Mouse (Mus musculus): ENCODE measurements at regions not wholly inside any gene's neighbourhood (a gene's known extent, or its start where the extent isn't known, plus 50 kb on each side); places are given as distances from the start of the nearest gene placed in this dataset.

DNA sequence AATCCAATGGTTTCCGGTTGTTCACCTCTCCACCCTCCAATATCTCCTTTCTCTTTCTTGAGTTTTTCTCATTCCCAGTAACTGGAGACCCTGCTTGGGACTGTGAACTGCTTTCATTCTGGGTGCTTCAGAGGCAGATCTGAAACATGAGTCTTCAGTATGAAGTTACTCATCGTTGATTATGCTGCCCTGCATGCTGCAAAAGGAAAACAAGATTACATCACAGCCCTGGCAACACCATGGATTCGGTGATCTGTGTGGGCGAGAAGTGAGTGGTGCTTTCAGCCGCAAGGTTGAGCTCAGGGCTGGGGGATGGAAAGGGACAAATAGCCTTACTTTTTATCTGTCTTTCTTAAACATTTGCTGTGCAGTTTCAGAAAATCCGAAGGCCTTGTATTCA is 164.8 kb upstream of the Dpt start:
- Histone ChIP-seq H3K36me3 (ENCODE audit: control insufficient read depth, insufficient read depth, low read length) (no peaks in the 10 kb centered on the region), H3K4me1 (ENCODE audit: control insufficient read depth, insufficient read depth, low read length) (no peaks in the 10 kb centered on the region), H3K27ac (ENCODE audit: control insufficient read depth, insufficient read depth, low read depth, low read length) (no peak overlapping the region), H3K4me3 (ENCODE audit: control insufficient read depth, low read depth, low read length) (no peak overlapping the region), H3K27me3 (ENCODE audit: control insufficient read depth, insufficient read depth, low read length) (no peaks in the 10 kb centered on the region)
- no peak for TF ChIP-seq CTCF (IDR thresholded peaks at IDR 0.05; ENCODE audit: control insufficient read depth, insufficient read depth, insufficient replicate concordance, low read depth, low read length)
- TF ChIP-seq POLR2A (IDR thresholded peaks at IDR 0.05; ENCODE audit: control insufficient read depth, low read depth, low read length) = no peak

DNA sequence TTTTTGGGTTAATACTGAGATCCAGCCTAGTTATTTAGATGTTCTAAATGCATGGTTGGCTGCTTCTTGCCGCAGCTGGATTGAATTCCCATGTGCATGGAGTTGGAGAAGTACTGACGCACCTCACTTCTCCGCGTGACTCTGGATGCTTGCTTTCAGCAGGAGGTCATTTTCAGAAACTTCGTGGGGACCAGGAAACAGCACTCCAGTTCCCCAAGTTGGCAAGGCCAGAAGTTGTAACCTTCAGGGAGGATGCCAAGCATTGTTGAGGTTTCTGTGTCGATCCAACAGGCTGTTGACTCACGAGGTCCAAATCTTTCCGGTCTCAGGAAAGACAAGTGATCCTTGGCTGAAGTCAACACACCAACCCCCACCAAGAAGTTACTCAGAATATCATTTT is 167.6 kb upstream of the Dpt start:
- Histone ChIP-seq H3K27ac (ENCODE audit: control insufficient read depth, insufficient read depth, low read depth, low read length) (no peak overlapping the region), H3K4me1 (ENCODE audit: control insufficient read depth, insufficient read depth, low read length) (no peaks in the 10 kb centered on the region)

DNA sequence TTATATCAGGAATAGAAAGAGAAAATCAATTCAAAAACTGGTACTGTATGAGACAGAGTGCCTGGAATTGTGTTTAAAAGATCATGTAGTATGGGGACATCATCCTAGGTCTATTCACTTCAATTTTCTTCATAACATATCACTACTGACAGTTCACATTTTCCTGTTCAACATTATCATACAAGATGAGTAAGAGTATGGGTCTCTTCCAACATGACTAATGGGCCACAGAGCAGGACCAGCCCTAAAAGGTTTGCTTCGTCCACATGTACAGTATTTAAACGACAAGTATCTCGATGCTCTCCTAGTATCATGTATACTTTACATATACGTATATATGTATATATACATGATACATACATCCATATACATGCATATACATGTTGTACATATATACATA is 164.8 kb upstream of the Atp1b1 start:
- H3K36me3 ChIP-seq (ENCODE audit: control insufficient read depth, insufficient read depth, low read length) = no peaks in the 10 kb centered on the region
- no peak overlapping the region for H3K4me3 ChIP-seq (ENCODE audit: control insufficient read depth, low read depth, low read length)
- TF ChIP-seq POLR2A (IDR thresholded peaks at IDR 0.05; ENCODE audit: control insufficient read depth, low read depth, low read length) (no peak), CTCF (IDR thresholded peaks at IDR 0.05; ENCODE audit: control insufficient read depth, insufficient read depth, insufficient replicate concordance, low read depth, low read length) (no peak)
- H3K4me1 ChIP-seq (ENCODE audit: control insufficient read depth, insufficient read depth, low read length) = no peaks in the 10 kb centered on the region
- no peak overlapping the region for H3K27ac ChIP-seq (ENCODE audit: control insufficient read depth, insufficient read depth, low read depth, low read length)
- no peaks in the 10 kb centered on the region for H3K27me3 ChIP-seq (ENCODE audit: control insufficient read depth, insufficient read depth, low read length)

More for the DNA sequence above, 167.6 kb upstream of the Dpt start:
- no peaks in the 10 kb centered on the region for H3K36me3 ChIP-seq (ENCODE audit: control insufficient read depth, insufficient read depth, low read length)
- H3K4me3 ChIP-seq (ENCODE audit: control insufficient read depth, low read depth, low read length) = no peak overlapping the region
- no peaks in the 10 kb centered on the region for H3K27me3 ChIP-seq (ENCODE audit: control insufficient read depth, insufficient read depth, low read length)
- no peak for TF ChIP-seq CTCF (IDR thresholded peaks at IDR 0.05; ENCODE audit: control insufficient read depth, insufficient read depth, insufficient replicate concordance, low read depth, low read length)
- no peak for TF ChIP-seq POLR2A (IDR thresholded peaks at IDR 0.05; ENCODE audit: control insufficient read depth, low read depth, low read length)

DNA sequence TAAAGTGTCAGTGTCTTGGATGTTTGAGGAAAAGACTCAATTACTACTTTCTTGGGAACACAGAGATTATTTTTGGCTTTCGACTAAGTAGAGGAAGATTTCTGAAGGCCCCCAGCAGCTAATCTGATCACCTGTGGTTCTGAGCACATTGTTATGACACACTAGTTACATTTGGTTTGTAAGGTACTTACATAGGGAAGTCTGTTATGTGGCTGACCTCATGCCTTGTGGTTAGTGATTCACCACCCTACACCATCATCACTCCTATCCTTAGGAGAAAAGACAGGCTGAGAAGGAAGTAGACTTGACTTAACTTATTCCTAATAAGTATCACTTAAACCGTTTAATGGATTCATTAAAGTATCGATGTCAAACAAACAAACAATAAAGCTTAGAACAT is 164.3 kb upstream of the Atp1b1 start:
- Histone ChIP-seq H3K27me3 (ENCODE audit: control insufficient read depth, insufficient read depth, low read length) (no peaks in the 10 kb centered on the region), H3K27ac (ENCODE audit: control insufficient read depth, insufficient read depth, low read depth, low read length) (no peak overlapping the region), H3K36me3 (ENCODE audit: control insufficient read depth, insufficient read depth, low read length) (no peaks in the 10 kb centered on the region), H3K4me3 (ENCODE audit: control insufficient read depth, low read depth, low read length) (no peak overlapping the region), H3K4me1 (ENCODE audit: control insufficient read depth, insufficient read depth, low read length) (no peaks in the 10 kb centered on the region)
- no peak for TF ChIP-seq POLR2A (IDR thresholded peaks at IDR 0.05; ENCODE audit: control insufficient read depth, low read depth, low read length)
- no peak for TF ChIP-seq CTCF (IDR thresholded peaks at IDR 0.05; ENCODE audit: control insufficient read depth, insufficient read depth, insufficient replicate concordance, low read depth, low read length)

DNA sequence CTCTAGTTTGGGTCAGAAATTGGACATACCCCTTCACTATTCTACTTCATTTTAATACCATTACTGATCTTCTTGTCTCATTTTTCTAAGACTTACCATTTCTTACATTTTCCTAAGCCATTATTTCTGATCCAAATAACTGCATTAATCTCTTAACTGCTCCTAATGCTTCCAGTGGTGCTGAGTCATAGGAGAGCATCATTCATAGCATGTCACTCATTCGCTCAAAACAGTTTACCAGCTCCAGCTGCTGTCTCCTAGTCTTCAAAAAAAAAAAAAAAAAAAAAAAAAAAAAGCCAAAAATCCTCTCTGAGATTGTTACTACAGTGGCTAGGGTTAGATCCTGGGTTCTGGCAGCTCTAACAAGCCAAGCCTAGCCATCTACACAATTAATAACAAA is 162.0 kb upstream of the Atp1b1 start:
- TF ChIP-seq CTCF (IDR thresholded peaks at IDR 0.05; ENCODE audit: control insufficient read depth, insufficient read depth, insufficient replicate concordance, low read depth, low read length) (no peak), POLR2A (IDR thresholded peaks at IDR 0.05; ENCODE audit: control insufficient read depth, low read depth, low read length) (no peak)
- no peaks in the 10 kb centered on the region for H3K36me3 ChIP-seq (ENCODE audit: control insufficient read depth, insufficient read depth, low read length)
- H3K27me3 ChIP-seq (ENCODE audit: control insufficient read depth, insufficient read depth, low read length) = no peaks in the 10 kb centered on the region
- H3K27ac ChIP-seq (ENCODE audit: control insufficient read depth, insufficient read depth, low read depth, low read length) = no peak overlapping the region
- H3K4me3 ChIP-seq (ENCODE audit: control insufficient read depth, low read depth, low read length) = no peak overlapping the region
- no peaks in the 10 kb centered on the region for H3K4me1 ChIP-seq (ENCODE audit: control insufficient read depth, insufficient read depth, low read length)

DNA sequence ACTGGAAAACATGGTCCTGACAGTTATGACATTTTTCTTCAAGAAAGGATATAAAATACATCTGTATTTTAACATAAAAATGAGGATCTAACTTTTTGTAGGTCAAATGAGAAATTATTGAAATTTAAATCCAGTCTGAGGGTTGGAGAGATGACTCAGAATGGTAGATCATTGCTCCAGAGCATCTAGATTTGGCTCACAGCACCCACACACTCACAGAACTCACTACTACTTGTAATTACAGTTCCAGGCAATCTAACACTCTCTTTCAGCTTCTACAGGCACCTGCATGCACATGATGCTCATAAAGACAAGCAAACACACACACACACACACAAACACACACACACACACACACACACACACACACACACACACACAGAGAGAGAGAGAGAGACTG is 159.7 kb upstream of the Atp1b1 start:
- Histone ChIP-seq H3K27me3 (ENCODE audit: control insufficient read depth, insufficient read depth, low read length) (no peaks in the 10 kb centered on the region), H3K4me3 (ENCODE audit: control insufficient read depth, low read depth, low read length) (no peak overlapping the region), H3K27ac (ENCODE audit: control insufficient read depth, insufficient read depth, low read depth, low read length) (no peak overlapping the region), H3K4me1 (ENCODE audit: control insufficient read depth, insufficient read depth, low read length) (no peaks in the 10 kb centered on the region), H3K36me3 (ENCODE audit: control insufficient read depth, insufficient read depth, low read length) (no peaks in the 10 kb centered on the region)
- TF ChIP-seq POLR2A (IDR thresholded peaks at IDR 0.05; ENCODE audit: control insufficient read depth, low read depth, low read length) (no peak), CTCF (IDR thresholded peaks at IDR 0.05; ENCODE audit: control insufficient read depth, insufficient read depth, insufficient replicate concordance, low read depth, low read length) (no peak)

DNA sequence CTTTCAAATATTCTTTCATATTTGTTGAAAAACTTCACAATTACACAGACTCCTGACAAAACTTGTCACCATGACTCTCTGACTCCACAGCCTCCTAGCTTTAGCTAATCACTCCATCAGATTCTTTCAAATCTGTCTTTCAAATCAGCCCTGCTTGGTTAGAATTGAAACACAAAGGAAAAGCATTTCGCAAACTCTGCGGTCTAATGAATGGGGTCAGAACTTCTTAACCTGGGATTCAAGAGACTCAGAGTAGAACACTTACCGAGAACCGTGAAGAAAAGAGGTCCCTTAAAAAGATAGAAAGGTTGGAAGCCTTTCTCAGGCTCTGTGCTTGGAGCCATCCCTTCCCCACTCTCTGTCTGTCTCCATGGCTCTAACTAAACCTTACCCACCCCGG is 148.9 kb upstream of the Atp1b1 start:
- Histone ChIP-seq H3K36me3 (ENCODE audit: control insufficient read depth, insufficient read depth, low read length) (no peaks in the 10 kb centered on the region), H3K4me1 (ENCODE audit: control insufficient read depth, insufficient read depth, low read length) (no peaks in the 10 kb centered on the region), H3K4me3 (ENCODE audit: control insufficient read depth, low read depth, low read length) (no peak overlapping the region), H3K27ac (ENCODE audit: control insufficient read depth, insufficient read depth, low read depth, low read length) (no peak overlapping the region), H3K27me3 (ENCODE audit: control insufficient read depth, insufficient read depth, low read length) (no peaks in the 10 kb centered on the region)
- TF ChIP-seq CTCF (IDR thresholded peaks at IDR 0.05; ENCODE audit: control insufficient read depth, insufficient read depth, insufficient replicate concordance, low read depth, low read length) (no peak), POLR2A (IDR thresholded peaks at IDR 0.05; ENCODE audit: control insufficient read depth, low read depth, low read length) (no peak)

DNA sequence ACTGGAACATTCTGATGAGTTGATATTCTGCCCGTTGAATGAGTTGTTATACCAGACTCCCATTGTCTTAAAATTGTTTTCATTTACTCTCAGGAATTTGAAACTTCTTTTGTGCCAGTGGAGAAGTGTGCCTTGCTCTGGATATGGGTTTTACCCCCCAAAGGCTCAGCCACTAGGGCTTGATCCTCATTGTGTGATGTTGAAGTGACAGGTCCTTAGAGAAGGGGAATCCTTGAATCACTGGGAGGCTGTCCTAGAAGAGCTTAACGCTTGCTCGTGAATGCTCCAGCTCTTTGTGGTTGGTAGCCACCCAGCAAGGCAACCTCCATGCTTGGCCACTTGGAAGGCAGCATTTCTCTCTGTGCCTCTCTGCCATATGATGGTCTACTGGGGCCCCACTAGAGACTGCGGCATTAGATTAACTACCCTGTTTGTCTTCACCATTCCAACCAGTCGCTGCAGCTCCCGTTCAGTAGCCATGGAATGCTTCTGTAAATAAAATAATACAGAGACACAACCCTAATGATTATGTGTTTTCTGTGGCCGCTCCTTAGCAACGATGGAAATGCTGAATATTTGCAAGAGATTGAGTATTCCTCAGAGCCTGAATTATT is 148.1 kb upstream of the Atp1b1 start:
- H3K4me3 ChIP-seq (ENCODE audit: control insufficient read depth, low read depth, low read length) = no peak overlapping the region
- H3K27me3 ChIP-seq (ENCODE audit: control insufficient read depth, insufficient read depth, low read length) = no peaks in the 10 kb centered on the region
- no peak for TF ChIP-seq CTCF (IDR thresholded peaks at IDR 0.05; ENCODE audit: control insufficient read depth, insufficient read depth, insufficient replicate concordance, low read depth, low read length)
- TF ChIP-seq POLR2A (IDR thresholded peaks at IDR 0.05; ENCODE audit: control insufficient read depth, low read depth, low read length) = no peak
- H3K36me3 ChIP-seq (ENCODE audit: control insufficient read depth, insufficient read depth, low read length) = no peaks in the 10 kb centered on the region
- H3K27ac ChIP-seq (ENCODE audit: control insufficient read depth, insufficient read depth, low read depth, low read length) = no peak overlapping the region
- H3K4me1 ChIP-seq (ENCODE audit: control insufficient read depth, insufficient read depth, low read length) = no peaks in the 10 kb centered on the region

Data from testis, adult 2 months (tissue).